Mouse (Mus musculus) embryonic fibroblast, embryonic 13.5 days (primary cell): ENCODE data around the gene Tmem202. TPM values are rescaled to one million over a fixed set of nuclear protein-coding genes. Genes with fewer than 3 reads are reported as not detected.

Source experiments
- H3K27ac ChIP-seq: 2 replicates; pipeline ENCODE4 v1.5.1; 2012; ENCODE audit warnings: low read length, control low read depth, inconsistent platforms; ENCODE audit not compliant: insufficient read depth
- H3K4me1 ChIP-seq: 2 replicates; pipeline ENCODE4 v1.6.1; 2011; ENCODE audit warnings: low read length; ENCODE audit not compliant: control insufficient read depth, insufficient read depth
- H3K4me3 ChIP-seq: 2 replicates; pipeline ENCODE4 v1.5.1; 2011; ENCODE audit warnings: mild to moderate bottlenecking, control low read depth, low read length; ENCODE audit not compliant: insufficient read depth
- CTCF ChIP-seq: IDR thresholded peaks from 2 replicates; pipeline ENCODE4 v1.5.1; 2011; ENCODE audit warnings: mild to moderate bottlenecking, control low read depth, low read length, moderate library complexity, borderline replicate concordance; ENCODE audit not compliant: insufficient read depth
- POLR2A ChIP-seq: IDR thresholded peaks from 2 replicates; pipeline ENCODE4 v1.6.1; 2011; ENCODE audit warnings: low read depth, mild to moderate bottlenecking, control low read depth, low read length, moderate library complexity
- polyA plus RNA-seq: library from polyadenylated mRNA; stranded (reverse); fragments of >200 nt; gene quantifications from 2 replicates; pipeline ENCODE4 v1.2.4, GENCODE M21; 2011; ENCODE audit warnings: low read depth; ENCODE audit not compliant: missing spikeins, insufficient read length

The Tmem202 gene
- polyA plus RNA-seq, 1 experiment = 2.4 TPM

DNA sequence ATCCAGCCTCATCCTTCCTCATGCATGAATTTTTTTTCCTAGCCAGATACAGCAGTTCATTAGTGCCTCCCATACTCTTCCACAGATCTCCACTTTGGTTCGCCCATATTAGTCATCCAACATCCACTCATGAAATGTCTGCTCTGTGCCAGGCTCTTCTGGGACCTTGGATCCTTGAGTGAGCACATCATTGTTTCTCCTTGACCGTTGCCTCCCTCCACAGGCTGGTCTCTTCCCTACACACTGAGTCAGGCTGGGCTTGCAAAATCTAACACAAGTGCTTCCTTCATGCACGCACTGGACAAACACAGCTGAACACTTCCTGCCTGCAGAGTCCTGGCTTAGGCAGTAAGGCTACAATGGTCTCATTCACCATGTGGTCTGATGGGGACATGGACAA, 2.0 kb downstream of the Tmem202 start:
- 0 out of 2 replicates have a peak, but pooled peaks cover 4% of the 10 kb centered on the region for H3K4me1 ChIP-seq
- no peak overlapping the region for H3K4me3 ChIP-seq
- TF ChIP-seq POLR2A (no peak), CTCF (peak; percentile 45; the same call in 1 of the 2 replicates)
- H3K27ac ChIP-seq = peak overlapping the region; percentile 5; the same call in 1 of the 2 replicates

DNA sequence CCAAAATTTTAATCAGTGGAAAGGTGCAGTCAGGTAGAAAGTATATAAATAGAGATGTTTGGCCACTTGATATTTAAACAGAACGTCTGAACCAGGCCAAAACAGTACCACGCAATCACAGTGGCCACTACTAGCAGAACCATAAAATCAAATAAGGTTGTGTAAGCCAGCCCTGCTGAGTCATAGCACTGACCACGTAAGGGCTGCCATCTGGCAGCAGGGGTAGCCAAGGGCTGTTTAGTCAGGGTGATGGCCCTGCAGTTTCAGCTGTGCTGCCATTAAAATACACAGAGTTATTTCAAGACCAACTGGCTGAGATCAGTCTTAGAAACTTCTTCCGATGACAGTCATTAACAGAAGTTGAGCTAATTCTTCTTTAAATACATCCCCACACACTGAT, 5.8 kb downstream of the Tmem202 start:
- TF ChIP-seq POLR2A (no peak), CTCF (no peak)
- Histone ChIP-seq H3K4me1 (0 out of 2 replicates have a peak, but pooled peaks cover 3% of the 10 kb centered on the region), H3K27ac (peak overlapping the region; percentile 15; the same call in 1 of the 2 replicates), H3K4me3 (no peak overlapping the region)

DNA sequence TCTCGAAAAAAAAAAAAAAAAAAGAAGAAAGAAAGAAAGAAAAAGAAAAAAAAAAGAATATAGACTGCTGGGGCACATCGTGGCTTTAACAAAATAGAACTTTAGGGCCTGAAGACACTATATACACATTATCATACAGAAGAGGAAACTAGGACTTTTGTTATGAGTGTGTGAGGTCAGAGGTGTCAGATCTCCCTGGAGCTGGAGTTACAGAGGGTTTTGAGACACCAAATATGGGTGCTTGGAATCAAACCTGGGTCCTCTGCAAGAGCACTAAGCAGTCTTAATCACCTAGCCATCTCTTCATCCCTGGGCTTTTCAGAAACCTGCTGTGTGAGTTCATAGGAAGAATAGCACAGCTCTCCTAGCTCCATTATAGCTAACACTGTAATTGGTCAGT, 6.2 kb downstream of the Tmem202 start:
- TF ChIP-seq CTCF (no peak), POLR2A (no peak)

GRCm38 (mm10) chr9:59531645-59532044, 8.0 kb downstream of the Tmem202 start:
- TF ChIP-seq POLR2A = no peak
- H3K27ac ChIP-seq = no peak overlapping the region
- H3K4me3 ChIP-seq = no peak overlapping the region
- H3K4me1 ChIP-seq = 0 out of 2 replicates have a peak, but pooled peaks cover 3% of the 10 kb centered on the region

More for the DNA sequence above, 6.2 kb downstream of the Tmem202 start:
- Histone ChIP-seq H3K27ac (0 out of 2 replicates have a peak overlapping the region, but pooled peaks have one; percentile 15), H3K4me1 (0 out of 2 replicates have a peak, but pooled peaks cover 3% of the 10 kb centered on the region), H3K4me3 (no peak overlapping the region)

DNA sequence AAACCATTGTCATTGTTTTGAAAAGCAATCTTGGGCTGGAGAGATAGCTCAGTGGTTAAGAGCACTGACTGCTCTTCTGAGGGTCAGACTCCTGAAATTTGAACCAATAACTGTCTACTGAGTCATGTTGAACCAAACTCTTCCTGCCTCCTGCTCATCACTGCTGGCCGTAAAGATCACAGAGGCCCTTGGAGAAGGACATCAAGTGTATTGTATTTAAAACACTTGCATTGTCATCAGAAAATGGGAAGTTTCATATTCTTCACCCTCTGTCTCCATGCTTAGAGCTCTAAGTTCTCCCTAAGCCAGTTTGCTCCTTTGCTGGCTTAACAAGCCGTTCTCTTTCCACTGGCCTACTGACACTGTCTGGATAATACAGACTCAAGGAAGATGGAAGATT, 11.4 kb downstream of the Tmem202 start:
- no peak overlapping the region for H3K27ac ChIP-seq
- H3K4me1 ChIP-seq = 0 out of 2 replicates have a peak, but pooled peaks cover 3% of the 10 kb centered on the region
- TF ChIP-seq CTCF (no peak), POLR2A (no peak)
- no peak overlapping the region for H3K4me3 ChIP-seq

DNA sequence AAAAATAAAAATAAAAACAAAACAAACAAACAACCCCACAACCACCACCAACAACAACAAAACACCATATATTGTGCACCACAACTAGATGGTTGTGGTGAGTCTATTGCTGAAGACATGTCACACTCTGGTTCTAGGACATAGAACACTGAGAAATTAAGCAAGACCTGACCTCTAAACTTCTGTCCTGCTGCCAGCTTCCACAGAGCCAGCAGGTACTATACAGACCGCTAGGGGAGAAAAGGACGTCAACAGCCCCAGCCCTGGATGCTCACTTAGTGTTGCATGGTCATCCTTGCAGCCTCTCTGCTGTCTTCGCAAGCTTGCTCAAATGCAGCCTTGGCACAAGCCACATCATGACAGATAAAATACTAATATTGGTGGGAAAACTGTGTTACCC, 12.1 kb downstream of the Tmem202 start:
- TF ChIP-seq POLR2A (no peak), CTCF (no peak)
- 0 out of 2 replicates have a peak, but pooled peaks cover 3% of the 10 kb centered on the region for H3K4me1 ChIP-seq
- H3K4me3 ChIP-seq = no peak overlapping the region
- H3K27ac ChIP-seq = no peak overlapping the region

DNA sequence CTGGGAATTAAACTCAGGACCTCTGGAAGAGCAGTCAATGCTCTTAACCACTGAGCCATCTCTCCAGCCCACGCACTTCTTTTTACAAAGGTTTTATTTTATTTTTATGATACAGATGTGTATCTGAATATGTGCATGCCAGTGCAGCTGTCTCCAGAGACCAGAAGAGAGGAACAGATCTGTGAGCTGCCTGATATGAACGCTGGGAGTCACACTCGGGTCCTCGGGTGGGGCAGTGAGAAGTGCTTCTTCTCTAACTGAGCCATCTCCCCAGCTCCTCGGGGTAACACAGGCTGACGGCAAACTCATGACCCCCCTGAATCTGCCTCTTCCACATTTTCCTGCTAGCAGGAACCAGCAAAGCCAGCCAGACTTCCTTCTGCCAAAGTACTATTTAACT, 12.9 kb downstream of the Tmem202 start:
- TF ChIP-seq CTCF = no peak
- no peak for TF ChIP-seq POLR2A
- H3K4me3 ChIP-seq = no peak overlapping the region
- 0 out of 2 replicates have a peak, but pooled peaks cover 3% of the 10 kb centered on the region for H3K4me1 ChIP-seq
- no peak overlapping the region for H3K27ac ChIP-seq

DNA sequence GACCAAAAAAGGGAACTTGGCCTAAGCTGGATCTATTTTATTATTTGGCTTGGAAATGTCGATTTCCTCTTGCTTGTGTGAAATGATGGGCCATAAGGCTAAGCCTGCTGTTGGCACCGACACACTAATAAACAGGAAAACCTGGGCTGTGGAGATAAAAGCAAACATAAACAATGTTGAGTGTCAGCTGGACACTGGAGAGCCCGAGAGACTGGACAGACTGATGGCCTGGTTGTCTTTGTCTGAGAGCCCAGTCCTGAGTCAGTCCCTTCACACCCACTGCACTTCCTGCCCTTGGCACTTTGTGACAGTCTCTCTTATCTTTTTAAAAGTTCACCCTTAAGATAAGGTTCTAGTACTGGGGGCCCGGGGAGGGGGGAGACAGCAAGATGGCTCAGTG, 16.7 kb downstream of the Tmem202 start:
- TF ChIP-seq CTCF (no peak), POLR2A (no peak)
- H3K4me3 ChIP-seq = no peak overlapping the region
- no peaks in the 10 kb centered on the region for H3K4me1 ChIP-seq
- no peak overlapping the region for H3K27ac ChIP-seq

DNA sequence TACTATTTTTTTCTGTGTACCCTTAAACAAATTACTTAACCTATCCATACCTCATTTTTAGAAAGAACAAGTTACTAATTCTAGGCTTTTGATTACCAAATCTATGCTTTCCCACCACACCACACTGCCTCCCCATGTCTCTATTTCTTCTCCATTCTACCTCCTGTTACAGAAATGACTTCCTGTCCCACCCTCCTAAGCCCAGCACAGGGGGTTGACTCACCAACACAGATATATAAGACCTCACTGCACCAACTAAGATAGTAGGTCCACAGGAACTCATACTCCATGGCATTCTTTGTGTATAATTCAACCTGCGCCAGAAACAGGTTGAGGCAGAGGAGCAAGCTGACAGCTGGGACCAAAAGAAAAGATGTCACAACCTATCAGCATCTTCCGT, 20.3 kb downstream of the Tmem202 start:
- Histone ChIP-seq H3K27ac (no peak overlapping the region), H3K4me1 (no peaks in the 10 kb centered on the region), H3K4me3 (no peak overlapping the region)
- TF ChIP-seq CTCF (no peak), POLR2A (no peak)

- no peaks in the 10 kb centered on the region for H3K4me1 ChIP-seq
- no peak overlapping the region for H3K27ac ChIP-seq
- H3K4me3 ChIP-seq = no peak overlapping the region
- TF ChIP-seq CTCF (no peak), POLR2A (no peak)
Measured at GRCm38 (mm10) chr9:59518976-59519375, 20.7 kb downstream of the Tmem202 start.
